23 mouse cellular contexts compared by ENCODE assay signal in genomic region chr3:121451404-121451803, GRCm38 (mm10). TPM values are rescaled to one million over a fixed set of nuclear protein-coding genes. Genes with fewer than 3 reads are reported as not detected.
A peak's percentile ranks its signal among the peaks of the same experiment; 100 is the strongest.
DNase-seq lines count a peak whose midpoint lies in the region; ATAC-seq and TF ChIP-seq lines count a peak whose summit lies in the region.
"Had no signal": no experiment of that assay in that cellular context is flagged by ENCODE, and none has a peak within 500 bp of the region (broad histone marks: within the 10 kb centered on the region; RNA-seq: fewer than 3 reads in every experiment).

No protein-coding gene starts in this region.

- TF ChIP-seq EP300 in liver, postnatal 0 days (IDR thresholded peaks at IDR 0.05; ENCODE audit: low read depth): no peak

- no peaks in the 10 kb centered on the region for H3K27me3 ChIP-seq in embryonic facial prominence, embryonic 14.5 days (replicated peaks; ENCODE audit: control insufficient read depth, insufficient read depth, low read length)
- H3K27me3 ChIP-seq in embryonic facial prominence, embryonic 10.5 days (replicated peaks; ENCODE audit: low read depth, poor library complexity, severe bottlenecking): no peaks in the 10 kb centered on the region
- no peaks in the 10 kb centered on the region for H3K27me3 ChIP-seq in forebrain, embryonic 16.5 days (replicated peaks; ENCODE audit: control insufficient read depth, insufficient read depth, low read length)
- H3K27me3 ChIP-seq in liver, postnatal 0 days (ENCODE audit: insufficient read depth, low read length): no peaks in the 10 kb centered on the region
- H3K27me3 ChIP-seq: embryonic facial prominence, embryonic 12.5 days; hindbrain, embryonic 13.5 days; intestine, embryonic 15.5 days had no signal

- peaks cover 6% of the 10 kb centered on the region; the same call in 1 of the 2 replicates for H3K4me1 ChIP-seq in embryonic facial prominence, embryonic 14.5 days (ENCODE audit: control insufficient read depth, insufficient read depth, low read length)
- H3K4me1 ChIP-seq in embryonic facial prominence, embryonic 10.5 days: peaks cover 15% of the 10 kb centered on the region
- H3K4me1 ChIP-seq in forebrain, embryonic 16.5 days (replicated peaks; ENCODE audit: control insufficient read depth, insufficient read depth, low read length): peaks cover 14% of the 10 kb centered on the region
- peaks cover 15% of the 10 kb centered on the region for H3K4me1 ChIP-seq in liver, postnatal 0 days (ENCODE audit: insufficient read depth)

- H3K9me3 ChIP-seq in embryonic facial prominence, embryonic 14.5 days (ENCODE audit: control insufficient read depth, low read length): no peaks in the 10 kb centered on the region
- 0 out of 2 replicates have a peak, but pooled peaks cover 3% of the 10 kb centered on the region for H3K9me3 ChIP-seq in embryonic facial prominence, embryonic 10.5 days
- no peaks in the 10 kb centered on the region for H3K9me3 ChIP-seq in forebrain, embryonic 16.5 days (ENCODE audit: control insufficient read depth, low read length)
- H3K9me3 ChIP-seq in liver, postnatal 0 days (ENCODE audit: low read length): no peaks in the 10 kb centered on the region
- H3K9me3 ChIP-seq: embryonic facial prominence, embryonic 12.5 days; heart, embryonic 10.5 days; hindbrain, embryonic 13.5 days; intestine, embryonic 15.5 days had no signal

- 0 out of 2 replicates have a peak, but pooled peaks have one; percentile 17 for ATAC-seq in embryonic facial prominence, embryonic 14.5 days (ENCODE audit: low read depth)
- peak; percentile 67 for ATAC-seq in forebrain, embryonic 16.5 days
- ATAC-seq in liver, postnatal 0 days: no peak
- ATAC-seq: activated CD4-positive, CD25-positive, alpha-beta regulatory T cell, adult 4 months; hindbrain, embryonic 16.5 days; intestine, embryonic 15.5 days had no signal

- no peak overlapping the region for H3K4me2 ChIP-seq in embryonic facial prominence, embryonic 14.5 days (ENCODE audit: low read depth, low read length)
- H3K4me2 ChIP-seq in forebrain, embryonic 16.5 days (ENCODE audit: low read length): no peak overlapping the region
- no peak overlapping the region for H3K4me2 ChIP-seq in liver, postnatal 0 days (ENCODE audit: low read depth, low read length)
- H3K4me2 ChIP-seq: embryonic facial prominence, embryonic 12.5 days; hindbrain, embryonic 13.5 days; intestine, embryonic 15.5 days had no signal

- peaks cover 70% of the 10 kb centered on the region for H3K36me3 ChIP-seq in embryonic facial prominence, embryonic 14.5 days (ENCODE audit: control insufficient read depth, insufficient read depth, low read length)
- peaks cover 90% of the 10 kb centered on the region for H3K36me3 ChIP-seq in embryonic facial prominence, embryonic 10.5 days (replicated peaks)
- peaks cover 23% of the 10 kb centered on the region for H3K36me3 ChIP-seq in forebrain, embryonic 16.5 days (ENCODE audit: control insufficient read depth, insufficient read depth)
- peaks cover 40% of the 10 kb centered on the region for H3K36me3 ChIP-seq in liver, postnatal 0 days (replicated peaks; ENCODE audit: insufficient read depth, low read length)

- H3K9ac ChIP-seq in embryonic facial prominence, embryonic 14.5 days (ENCODE audit: low read depth, low read length): no peak overlapping the region
- no peak overlapping the region for H3K9ac ChIP-seq in forebrain, embryonic 16.5 days (replicated peaks; ENCODE audit: low read depth, low read length)
- H3K9ac ChIP-seq in liver, postnatal 0 days (replicated peaks): no peak overlapping the region
- H3K9ac ChIP-seq: embryonic facial prominence, embryonic 12.5 days; hindbrain, embryonic 13.5 days; intestine, embryonic 15.5 days had no signal

- 64% methylated on average over 10 of the region's 10 CpGs for WGBS in embryonic facial prominence, embryonic 14.5 days
- 68% methylated on average over 10 of the region's 10 CpGs for WGBS in embryonic facial prominence, embryonic 10.5 days
- 32% methylated on average over 10 of the region's 10 CpGs for WGBS in forebrain, embryonic 16.5 days
- 80% methylated on average over 10 of the region's 10 CpGs for WGBS in liver, postnatal 0 days (ENCODE audit: insufficient replicate concordance)

- TF ChIP-seq CTCF in liver, postnatal 0 days (IDR thresholded peaks at IDR 0.05; ENCODE audit: low read depth): no peak

- no peak overlapping the region for H3K4me3 ChIP-seq in embryonic facial prominence, embryonic 14.5 days (ENCODE audit: low read depth, low read length)
- H3K4me3 ChIP-seq in embryonic facial prominence, embryonic 10.5 days: no peak overlapping the region
- H3K4me3 ChIP-seq in forebrain, embryonic 16.5 days (replicated peaks; ENCODE audit: low read length): no peak overlapping the region
- H3K4me3 ChIP-seq in liver, postnatal 0 days (ENCODE audit: low read depth, low read length): no peak overlapping the region
- H3K4me3 ChIP-seq: embryonic facial prominence, embryonic 12.5 days; heart, adult 2 months; heart, embryonic 10.5 days; hindbrain, embryonic 10.5 days; hindbrain, embryonic 13.5 days; intestine, embryonic 15.5 days had no signal

- no peak overlapping the region for H3K27ac ChIP-seq in embryonic facial prominence, embryonic 14.5 days (replicated peaks; ENCODE audit: low read depth, low read length)
- H3K27ac ChIP-seq in embryonic facial prominence, embryonic 10.5 days (replicated peaks): no peak overlapping the region
- no peak overlapping the region for H3K27ac ChIP-seq in forebrain, embryonic 16.5 days (ENCODE audit: low read length)
- H3K27ac ChIP-seq in liver, postnatal 0 days (ENCODE audit: low read depth): no peak overlapping the region
- H3K27ac ChIP-seq: embryonic facial prominence, embryonic 12.5 days; heart, adult 2 months; heart, embryonic 10.5 days; hindbrain, embryonic 10.5 days; hindbrain, embryonic 13.5 days; intestine, embryonic 15.5 days had no signal

- DNase-seq in embryonic facial prominence, embryonic 14.5 days (ENCODE audit: low spot score): no peak
- DNase-seq in embryonic facial prominence, embryonic 10.5 days (ENCODE audit: low spot score): no peak
- DNase-seq in retina, postnatal 1 day: peak; percentile 32
- no peak for DNase-seq in retina, embryonic 14.5 days (ENCODE audit: low spot score)
- DNase-seq in heart, postnatal 4 days: no peak
- DNase-seq in liver, postnatal 0 days: no peak
- DNase-seq: adrenal gland, adult 8-10 months; adrenal gland, postnatal 25 days; cerebellum, adult 18-20 months; cerebellum, adult 9-10 months; cerebellum, postnatal 14 days; gastrocnemius, postnatal 10 days; gastrocnemius, postnatal 36 days; heart, adult 2 months; kidney, adult 11 months had no signal

RNA-seq across cellular contexts. Expression of gene Cnn3, which starts 25.1 kb away (rescaled TPM):
- 870 and 944 TPM in 2 replicates for polyA plus RNA-seq in embryonic facial prominence, embryonic 14.5 days (2014; fragmentation: Nextera tagmentation; extraction: Ambion mirVana)
- 864 and 874 TPM in 2 replicates for polyA plus RNA-seq in embryonic facial prominence, embryonic 10.5 days (2016; fragmentation: Nextera tagmentation; extraction: Ambion mirVana)
- polyA plus RNA-seq in forebrain, embryonic 16.5 days (2015; fragmentation: Nextera tagmentation; extraction: Ambion mirVana): 554 and 700 TPM in 2 replicates
- 100 to 1,000 TPM; 162 to 167 TPM for total RNA-seq in heart, postnatal 4 days (2021)
- 128 and 143 TPM in 2 replicates for polyA plus RNA-seq in liver, postnatal 0 days (2015; fragmentation: Nextera tagmentation; extraction: Ambion mirVana)
